Mouse (Mus musculus): ENCODE measurements around the gene Derl3. TPM values are rescaled to one million over a fixed set of nuclear protein-coding genes. Genes with fewer than 3 reads are reported as not detected.

The Derl3 gene
- total and polyA plus RNA-seq, 3 experiments = 13.1 to 36.6 (median 36.2) TPM

GRCm38 (mm10) chr10:75856155-75856907 is 36.9 kb upstream of the Derl3 start:
- TF ChIP-seq IRF4 (IDR thresholded peaks at IDR 0.05; ENCODE audit: low read depth, low read length) (no peak), MYC (IDR thresholded peaks at IDR 0.05; ENCODE audit: low read depth, low read length) (no peak), RCOR1 (conservative IDR thresholded peaks at IDR 0.05; ENCODE audit: low read depth, low read length) (no peak), ZKSCAN1 (IDR thresholded peaks at IDR 0.05; ENCODE audit: borderline replicate concordance, low read depth, low read length) (no peak), POLR2AphosphoS2 (IDR thresholded peaks at IDR 0.05; ENCODE audit: low read depth, low read length) (peak; percentile 69; the same call in 1 of the 2 replicates), UBTF (IDR thresholded peaks at IDR 0.05; ENCODE audit: low read depth, low read length) (no peak), SMC3 (IDR thresholded peaks at IDR 0.05; ENCODE audit: low read depth, low read length) (no peak), MEF2A (IDR thresholded peaks at IDR 0.05; ENCODE audit: borderline replicate concordance, low read depth, low read length) (no peak)
- no peak for DNase-seq (ENCODE audit: extremely low read depth)
- H3K4me3 ChIP-seq (replicated peaks in 1 of 3; ENCODE audit: low read depth in 2 of 3, low read length in 2 of 3, poor library complexity in 1 of 3) = no peak overlapping the region
- in situ Hi-C loops (cut with MboI; ENCODE audit: low pct_ligation_motif_present, low pct_unique_long_range_greater_than_20kb, low sequenced_read_pairs) (loop anchor here (10.0 kb wide), 1 partner anchor 112 kb away; no protein-coding TSS in a partner anchor), dilution Hi-C loops (cut with MboI; ENCODE audit: extremely low pct_ligation_motif_present, extremely low pct_unique_long_range_greater_than_20kb, low sequenced_read_pairs) (no loop called here)
- no peak overlapping the region for H3K27ac ChIP-seq (ENCODE audit: insufficient read depth, low read depth)
- H3K4me1 ChIP-seq (ENCODE audit: control insufficient read depth in 1 of 2, insufficient read depth in 2 of 2) = peaks cover 11 to 26% of the 10 kb centered on the region in 2 experiments
- H3K9ac ChIP-seq (ENCODE audit: insufficient read depth, low read depth) = no peak overlapping the region
- H3K27me3 ChIP-seq (replicated peaks) = no peaks in the 10 kb centered on the region
- H3K4me2 ChIP-seq (ENCODE audit: insufficient read depth, low read depth, poor library complexity, severe bottlenecking) = no peak overlapping the region
- peaks cover 4% of the 10 kb centered on the region for H3K9me3 ChIP-seq (replicated peaks; ENCODE audit: low read length)
- peaks cover 8% of the 10 kb centered on the region for H3K79me2 ChIP-seq (replicated peaks; ENCODE audit: control insufficient read depth, extremely low read depth, insufficient read depth, poor library complexity, severe bottlenecking)
- peaks cover 15 to 42% of the 10 kb centered on the region in 2 experiments for H3K36me3 ChIP-seq (replicated peaks in 1 of 2; ENCODE audit: control insufficient read depth in 1 of 2, insufficient read depth in 1 of 2, low read length in 1 of 2)

- DNase-seq (ENCODE audit: extremely low read depth) = no peak
- no peak overlapping the region for H3K4me3 ChIP-seq (replicated peaks in 1 of 3; ENCODE audit: low read depth in 2 of 3, low read length in 2 of 3, poor library complexity in 1 of 3)
- H3K9me3 ChIP-seq (replicated peaks; ENCODE audit: low read length) = peaks cover 8% of the 10 kb centered on the region
- TF ChIP-seq TCF12 (IDR thresholded peaks at IDR 0.05; ENCODE audit: low read depth, low read length) (no peak), ZC3H11A (IDR thresholded peaks at IDR 0.05; ENCODE audit: low read depth, low read length) (no peak), MAZ (IDR thresholded peaks at IDR 0.05; ENCODE audit: low read depth, low read length) (no peak), NRF1 (IDR thresholded peaks at IDR 0.05; ENCODE audit: low read depth, low read length) (no peak)
- no peak overlapping the region for H3K9ac ChIP-seq (ENCODE audit: insufficient read depth, low read depth)
- H3K27ac ChIP-seq (ENCODE audit: insufficient read depth, low read depth) = no peak overlapping the region
- peaks cover 8% of the 10 kb centered on the region for H3K79me2 ChIP-seq (replicated peaks; ENCODE audit: control insufficient read depth, extremely low read depth, insufficient read depth, poor library complexity, severe bottlenecking)
- in situ Hi-C loops (cut with MboI; ENCODE audit: low pct_ligation_motif_present, low pct_unique_long_range_greater_than_20kb, low sequenced_read_pairs) (loop anchor here (10.0 kb wide), 1 partner anchor 112 kb away; no protein-coding TSS in a partner anchor), dilution Hi-C loops (cut with MboI; ENCODE audit: extremely low pct_ligation_motif_present, extremely low pct_unique_long_range_greater_than_20kb, low sequenced_read_pairs) (no loop called here)
- H3K36me3 ChIP-seq (replicated peaks in 1 of 2; ENCODE audit: control insufficient read depth in 1 of 2, insufficient read depth in 1 of 2, low read length in 1 of 2) = peaks cover 15 to 42% of the 10 kb centered on the region in 2 experiments
- no peaks in the 10 kb centered on the region for H3K27me3 ChIP-seq (replicated peaks)
- H3K4me1 ChIP-seq (ENCODE audit: control insufficient read depth in 1 of 2, insufficient read depth in 2 of 2) = peaks cover 11 to 26% of the 10 kb centered on the region in 2 experiments
- H3K4me2 ChIP-seq (ENCODE audit: insufficient read depth, low read depth, poor library complexity, severe bottlenecking) = no peak overlapping the region
These were observed 36.2 kb upstream of the Derl3 start for GRCm38 (mm10) chr10:75856976-75857375.

Data from CH12.LX (cell line).